Comparison of ENCODE assay signal across 13 mouse cellular contexts in genomic region chr1:80383613-80384589, GRCm38 (mm10). TPM values are rescaled to one million over a fixed set of nuclear protein-coding genes. Genes with fewer than 3 reads are reported as not detected.
DNase-seq lines count a peak whose midpoint lies in the region; ATAC-seq and TF ChIP-seq lines count a peak whose summit lies in the region.
"Had no signal": no experiment of that assay in that cellular context is flagged by ENCODE, and none has a peak within 500 bp of the region (broad histone marks: within the 10 kb centered on the region; RNA-seq: fewer than 3 reads in every experiment).

No protein-coding gene starts in this region.

- no peaks in the 10 kb centered on the region for H3K27me3 ChIP-seq in heart, embryonic 14.5 days (ENCODE audit: control insufficient read depth, insufficient read depth, low read length)
- no peaks in the 10 kb centered on the region for H3K27me3 ChIP-seq in liver, postnatal 0 days (ENCODE audit: insufficient read depth, low read length)
- no peaks in the 10 kb centered on the region for H3K27me3 ChIP-seq in small intestine, adult 2 months (ENCODE audit: control insufficient read depth, insufficient read depth, low read length)
- H3K27me3 ChIP-seq: hindbrain, embryonic 15.5 days; liver, embryonic 13.5 days had no signal

- WGBS in heart, embryonic 14.5 days: 35% methylated on average over 25 of the region's 25 CpGs
- 42% methylated on average over 25 of the region's 25 CpGs for WGBS in liver, postnatal 0 days (ENCODE audit: insufficient replicate concordance)
- WGBS in small intestine, adult 2 months: 71% methylated on average over 25 of the region's 25 CpGs

- H3K4me1 ChIP-seq in heart, embryonic 14.5 days (ENCODE audit: control insufficient read depth in 2 of 2, insufficient read depth in 2 of 2, low read length in 2 of 2): peaks cover 7 to 11% of the 10 kb centered on the region in 2 experiments; a peak in 3 of 4 replicates
- H3K4me1 ChIP-seq in liver, postnatal 0 days (ENCODE audit: insufficient read depth): peaks cover 4% of the 10 kb centered on the region; the same call in 1 of the 2 replicates
- no peaks in the 10 kb centered on the region for H3K4me1 ChIP-seq in small intestine, adult 2 months (ENCODE audit: control insufficient read depth, insufficient read depth, insufficient read length, low read length)
- H3K4me1 ChIP-seq: hindbrain, embryonic 15.5 days; liver, embryonic 13.5 days had no signal

- no peak overlapping the region for H3K9ac ChIP-seq in heart, embryonic 14.5 days (ENCODE audit: low read length)
- no peak overlapping the region for H3K9ac ChIP-seq in liver, postnatal 0 days (replicated peaks)
- H3K9ac ChIP-seq: hindbrain, embryonic 15.5 days; liver, embryonic 13.5 days had no signal

- no peak for TF ChIP-seq POLR2A in brain, embryonic 14.5 days (IDR thresholded peaks at IDR 0.05; ENCODE audit: borderline replicate concordance, extremely low read depth, insufficient read depth, insufficient read length, poor library complexity, severe bottlenecking)
- TF ChIP-seq POLR2A in small intestine, adult 2 months (IDR thresholded peaks at IDR 0.05; ENCODE audit: low read depth, low read length): no peak

- H3K36me3 ChIP-seq in heart, embryonic 14.5 days (ENCODE audit: control insufficient read depth, insufficient read depth, low read length): no peaks in the 10 kb centered on the region
- H3K36me3 ChIP-seq in liver, postnatal 0 days (replicated peaks; ENCODE audit: insufficient read depth, low read length): no peaks in the 10 kb centered on the region
- no peaks in the 10 kb centered on the region for H3K36me3 ChIP-seq in small intestine, adult 2 months (ENCODE audit: control insufficient read depth, insufficient read depth, low read length)
- H3K36me3 ChIP-seq: hindbrain, embryonic 15.5 days; liver, embryonic 13.5 days had no signal

- 0 out of 4 replicates have a peak overlapping the region, but pooled peaks of 1 of the 2 experiments have one; percentile 6 for H3K4me3 ChIP-seq in heart, embryonic 14.5 days (ENCODE audit: control insufficient read depth in 1 of 2, insufficient read depth in 1 of 2, low read depth in 1 of 2, low read length in 2 of 2)
- H3K4me3 ChIP-seq in liver, postnatal 0 days (ENCODE audit: low read depth, low read length): no peak overlapping the region
- peak overlapping the region; percentile 1; the same call in 1 of the 2 replicates for H3K4me3 ChIP-seq in small intestine, adult 2 months (ENCODE audit: low read depth, low read length)
- H3K4me3 ChIP-seq: hindbrain, embryonic 15.5 days; layer of hippocampus, adult 2 months; liver, embryonic 13.5 days had no signal

- no peaks in the 10 kb centered on the region for H3K9me3 ChIP-seq in heart, embryonic 14.5 days (ENCODE audit: control insufficient read depth, low read length)
- no peaks in the 10 kb centered on the region for H3K9me3 ChIP-seq in liver, postnatal 0 days (ENCODE audit: low read length)
- H3K9me3 ChIP-seq: hindbrain, embryonic 15.5 days; liver, embryonic 13.5 days had no signal

- ATAC-seq in heart, embryonic 14.5 days (ENCODE audit: insufficient number of reproducible peaks, insufficient read depth, low FRiP score, low read depth): no peak; the same call in 1 of the 2 replicates
- ATAC-seq in liver, postnatal 0 days: no peak
- ATAC-seq: forebrain, embryonic 14.5 days had no signal

- no peak for DNase-seq in heart, adult 9 months (ENCODE audit: low spot score in 2 of 2)
- DNase-seq in brain, embryonic 14.5 days (ENCODE audit: low read depth): peak; percentile 11
- DNase-seq in liver, postnatal 0 days: no peak
- no peak for DNase-seq in urinary bladder, postnatal 25 days (ENCODE audit: low spot score)
- DNase-seq in retina, embryonic 14.5 days (ENCODE audit: low spot score): no peak
- no peak for DNase-seq in ovary, postnatal 14 days (ENCODE audit: low spot score)
- DNase-seq: adrenal gland, postnatal 36 days; liver, embryonic 13.5 days had no signal

- H3K27ac ChIP-seq in heart, embryonic 14.5 days (replicated peaks in 1 of 2; ENCODE audit: control insufficient read depth in 1 of 2, insufficient read depth in 1 of 2, low read depth in 2 of 2, low read length in 2 of 2): no peak overlapping the region
- H3K27ac ChIP-seq in liver, postnatal 0 days (ENCODE audit: low read depth): no peak overlapping the region
- no peak overlapping the region for H3K27ac ChIP-seq in small intestine, adult 2 months (ENCODE audit: insufficient read depth, low read depth, low read length)
- H3K27ac ChIP-seq: hindbrain, embryonic 15.5 days; layer of hippocampus, adult 2 months; liver, embryonic 13.5 days had no signal

- TF ChIP-seq CTCF in brain, embryonic 14.5 days (IDR thresholded peaks at IDR 0.05; ENCODE audit: borderline replicate concordance, extremely low read depth, insufficient read depth, insufficient read length): no peak
- TF ChIP-seq CTCF in liver, postnatal 0 days (IDR thresholded peaks at IDR 0.05; ENCODE audit: low read depth): no peak
- no peak for TF ChIP-seq CTCF in small intestine, adult 2 months (IDR thresholded peaks at IDR 0.05; ENCODE audit: extremely low read depth, insufficient read length, insufficient replicate concordance, low read depth, low read length)

- peak overlapping the region; percentile 47 for H3K4me2 ChIP-seq in heart, embryonic 14.5 days (ENCODE audit: low read length)
- peak overlapping the region; percentile 29; the same call in 1 of the 2 replicates for H3K4me2 ChIP-seq in liver, postnatal 0 days (ENCODE audit: low read depth, low read length)
- H3K4me2 ChIP-seq: hindbrain, embryonic 15.5 days; liver, embryonic 13.5 days had no signal

- TF ChIP-seq EP300 in liver, postnatal 0 days (IDR thresholded peaks at IDR 0.05; ENCODE audit: low read depth): no peak

RNA-seq across cellular contexts. Expression of gene Cul3, which starts 43.6 kb away (rescaled TPM):
- 46.4 and 48.3 TPM in 2 replicates for polyA plus RNA-seq in heart, embryonic 14.5 days (2014; fragmentation: Nextera tagmentation; extraction: Ambion mirVana)
- 49.3 and 75.0 TPM in 2 replicates for polyA plus RNA-seq in brain, embryonic 14.5 days (2012; rRNA removed)
- 16.7 and 21.6 TPM in 2 replicates for polyA plus RNA-seq in liver, postnatal 0 days (2015; fragmentation: Nextera tagmentation; extraction: Ambion mirVana)
- 1.3 and 4.5 TPM in 2 replicates for polyA plus RNA-seq in small intestine, adult 2 months (2012; rRNA removed)
